Mouse (Mus musculus): Measurements from ENCODE around the gene Plb1.

DNA sequence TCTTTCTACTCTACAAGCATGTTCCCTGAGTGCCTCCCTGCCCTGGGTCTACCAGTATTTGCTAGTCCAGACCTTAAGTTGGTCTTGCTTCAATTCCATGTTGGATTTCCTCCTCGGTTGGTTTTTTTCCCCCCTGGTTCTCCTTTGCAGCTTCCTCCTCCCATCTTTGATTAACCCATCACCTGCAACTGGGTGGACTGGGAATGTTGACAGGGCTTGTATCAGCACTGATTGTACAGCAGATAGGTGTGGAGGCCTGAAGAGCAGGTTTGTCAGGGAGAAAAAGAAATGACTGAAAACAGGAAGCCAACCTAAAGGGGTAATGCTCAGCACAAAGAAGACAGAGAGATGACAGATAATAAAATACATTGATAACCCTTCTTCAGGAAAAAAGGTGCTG is 104.8 kb downstream of the Plb1 start:
- TF ChIP-seq GATA1 (IDR thresholded peaks at IDR 0.05; ENCODE audit: borderline replicate concordance, low read length) (no peak), FLI1 (IDR thresholded peaks at IDR 0.05; ENCODE audit: low read length) (no peak)

Data from megakaryocyte, embryonic 14.5 days (primary cell).